Mouse (Mus musculus) liver, embryonic 11.5 days (tissue): ENCODE results near the gene Grin2a. TPM values are rescaled to one million over a fixed set of nuclear protein-coding genes. Genes with fewer than 3 reads are reported as not detected.

Experiments used
- ATAC-seq: fragments of 200-750 bp; cut with Nextera tagmentation; replicated peaks from 2 replicates; pipeline ENCODE4 v1.8.0; 2017; ENCODE audit warnings: moderate number of reproducible peaks, mild to moderate bottlenecking, moderate TSS enrichment, moderate library complexity; ENCODE audit not compliant: low FRiP score
- DNase-seq: peaks from one replicate; pipeline ENCODE4 v3.0.0-alpha.2; 2017; ENCODE audit warnings: low spot score
- H3K27ac ChIP-seq: fragments of 300-500 bp; sonication (generic); 2 replicates; pipeline ENCODE4 v1.5.1; 2014; ENCODE audit warnings: mild to moderate bottlenecking, low read depth, low read length, control low read depth
- H3K27me3 ChIP-seq: fragments of 300-500 bp; sonication (generic); replicated peaks from 2 replicates; pipeline ENCODE4 v1.6.1; 2014; ENCODE audit warnings: low read length, mixed read lengths; ENCODE audit not compliant: control insufficient read depth, insufficient read depth
- H3K36me3 ChIP-seq: fragments of 300-500 bp; sonication (generic); 2 replicates; pipeline ENCODE4 v1.6.1; 2014; ENCODE audit warnings: mild to moderate bottlenecking, low read length, moderate library complexity, mixed read lengths; ENCODE audit not compliant: control insufficient read depth, insufficient read depth
- H3K4me1 ChIP-seq: fragments of 300-500 bp; sonication (generic); replicated peaks from 2 replicates; pipeline ENCODE4 v1.6.1; 2014; ENCODE audit warnings: low read length, mixed read lengths; ENCODE audit not compliant: control insufficient read depth, insufficient read depth
- H3K4me2 ChIP-seq: fragments of 300-500 bp; sonication (generic); 2 replicates; pipeline ENCODE4 v1.6.1; 2014; ENCODE audit warnings: mild to moderate bottlenecking, control low read depth, moderate library complexity
- H3K4me3 ChIP-seq: fragments of 300-500 bp; sonication (generic); 2 replicates; pipeline ENCODE4 v1.5.1; 2014; ENCODE audit warnings: low read depth, low read length, control low read depth
- H3K9ac ChIP-seq: fragments of 300-500 bp; sonication (generic); 2 replicates; pipeline ENCODE4 v1.6.1; 2014; ENCODE audit warnings: low read depth, low read length, control low read depth
- H3K9me3 ChIP-seq: fragments of 300-500 bp; sonication (generic); 2 replicates; pipeline ENCODE4 v1.6.1; 2016; ENCODE audit warnings: low read length, inconsistent platforms, mixed read lengths; ENCODE audit not compliant: control insufficient read depth
- WGBS: fragments of 180-500 bp; shearing (Covaris S2); extraction: QIAGEN DNeasy Blood & Tissue Kit; methylation state at CpG from one replicate; pipeline ENCODE4 v1.1.7; 2014; 5-methylcytosine and 5-hydroxymethylcytosine counted together
- polyA plus RNA-seq: library from polyadenylated mRNA; unstranded; fragments of >200 nt; fragmentation: Nextera tagmentation; extraction: Ambion mirVana; gene quantifications from 2 replicates; pipeline ENCODE4 v1.2.1, GENCODE M21; 2014

Grin2a gene
- polyA plus RNA-seq, 1 experiment from 2014 or later: 0.70 TPM

GRCm38 (mm10) chr16:9824436-9825109, 170.8 kb downstream of the Grin2a start:
- Histone ChIP-seq H3K36me3 (no peaks in the 10 kb centered on the region), H3K9ac (no peak overlapping the region), H3K4me1 (no peaks in the 10 kb centered on the region), H3K27ac (no peak overlapping the region), H3K27me3 (no peaks in the 10 kb centered on the region), H3K9me3 (no peaks in the 10 kb centered on the region), H3K4me2 (no peak overlapping the region), H3K4me3 (no peak overlapping the region)
- no peak for DNase-seq
- WGBS: 77% methylated on average over 4 of the region's 4 CpGs
- ATAC-seq: no peak

- no peak overlapping the region for H3K4me2 ChIP-seq
- no peaks in the 10 kb centered on the region for H3K36me3 ChIP-seq
- ATAC-seq: no peak
- H3K27me3 ChIP-seq: no peaks in the 10 kb centered on the region
- no peak overlapping the region for H3K9ac ChIP-seq
- H3K9me3 ChIP-seq: no peaks in the 10 kb centered on the region
- no peak for DNase-seq
- H3K4me3 ChIP-seq: no peak overlapping the region
- H3K27ac ChIP-seq: no peak overlapping the region
- H3K4me1 ChIP-seq: no peaks in the 10 kb centered on the region
These were observed 171.7 kb downstream of the Grin2a start for GRCm38 (mm10) chr16:9823686-9824085.

GRCm38 (mm10) chr16:9819508-9819907, 175.9 kb downstream of the Grin2a start:
- ATAC-seq (no peak), DNase-seq (no peak)
- Histone ChIP-seq H3K27ac (no peak overlapping the region), H3K36me3 (no peaks in the 10 kb centered on the region), H3K27me3 (no peaks in the 10 kb centered on the region), H3K9ac (no peak overlapping the region), H3K9me3 (no peaks in the 10 kb centered on the region), H3K4me2 (no peak overlapping the region), H3K4me1 (no peaks in the 10 kb centered on the region), H3K4me3 (no peak overlapping the region)
- WGBS: 71% methylated on average over 3 of the region's 3 CpGs

GRCm38 (mm10) chr16:9801338-9801737, 194.0 kb downstream of the Grin2a start:
- 77% methylated on average over 8 of the region's 8 CpGs for WGBS
- no peak for ATAC-seq
- Histone ChIP-seq H3K4me3 (no peak overlapping the region), H3K9me3 (no peaks in the 10 kb centered on the region), H3K4me1 (no peaks in the 10 kb centered on the region), H3K27ac (no peak overlapping the region), H3K9ac (no peak overlapping the region), H3K27me3 (no peaks in the 10 kb centered on the region), H3K36me3 (no peaks in the 10 kb centered on the region), H3K4me2 (no peak overlapping the region)
- DNase-seq: no peak

GRCm38 (mm10) chr16:9800221-9800620, 195.1 kb downstream of the Grin2a start:
- no peaks in the 10 kb centered on the region for H3K36me3 ChIP-seq
- H3K4me1 ChIP-seq: no peaks in the 10 kb centered on the region
- ATAC-seq (no peak), DNase-seq (no peak)
- no peaks in the 10 kb centered on the region for H3K9me3 ChIP-seq
- no peaks in the 10 kb centered on the region for H3K27me3 ChIP-seq
- no peak overlapping the region for H3K4me2 ChIP-seq
- no peak overlapping the region for H3K4me3 ChIP-seq
- no peak overlapping the region for H3K9ac ChIP-seq
- 68% methylated on average over 1 of the region's 1 CpGs for WGBS
- no peak overlapping the region for H3K27ac ChIP-seq

- Histone ChIP-seq H3K9me3 (no peaks in the 10 kb centered on the region), H3K4me1 (no peaks in the 10 kb centered on the region), H3K27me3 (no peaks in the 10 kb centered on the region), H3K9ac (no peak overlapping the region), H3K4me3 (no peak overlapping the region), H3K27ac (no peak overlapping the region), H3K36me3 (no peaks in the 10 kb centered on the region), H3K4me2 (no peak overlapping the region)
- 78% methylated on average over 2 of the region's 2 CpGs for WGBS
- ATAC-seq (no peak), DNase-seq (no peak)
These were observed 202.4 kb downstream of the Grin2a start for GRCm38 (mm10) chr16:9792976-9793375.

- no peaks in the 10 kb centered on the region for H3K27me3 ChIP-seq
- no peak overlapping the region for H3K4me2 ChIP-seq
- H3K9ac ChIP-seq: no peak overlapping the region
- 32% methylated on average over 1 of the region's 1 CpGs for WGBS
- H3K27ac ChIP-seq: no peak overlapping the region
- H3K9me3 ChIP-seq: no peaks in the 10 kb centered on the region
- DNase-seq (no peak), ATAC-seq (no peak)
- H3K4me3 ChIP-seq: no peak overlapping the region
- H3K4me1 ChIP-seq: no peaks in the 10 kb centered on the region
- no peaks in the 10 kb centered on the region for H3K36me3 ChIP-seq
These were observed 209.1 kb downstream of the Grin2a start for GRCm38 (mm10) chr16:9786261-9786660.

- ATAC-seq (no peak), DNase-seq (no peak)
- Histone ChIP-seq H3K36me3 (no peaks in the 10 kb centered on the region), H3K4me2 (no peak overlapping the region), H3K27me3 (no peaks in the 10 kb centered on the region), H3K9me3 (no peaks in the 10 kb centered on the region), H3K4me1 (no peaks in the 10 kb centered on the region), H3K27ac (no peak overlapping the region), H3K9ac (no peak overlapping the region), H3K4me3 (no peak overlapping the region)
- 77% methylated on average over 4 of the region's 4 CpGs for WGBS
These were observed 209.5 kb downstream of the Grin2a start for GRCm38 (mm10) chr16:9785821-9786220.

- Histone ChIP-seq H3K4me3 (no peak overlapping the region), H3K36me3 (no peaks in the 10 kb centered on the region), H3K27ac (no peak overlapping the region), H3K4me1 (no peaks in the 10 kb centered on the region), H3K4me2 (no peak overlapping the region), H3K9ac (no peak overlapping the region), H3K9me3 (no peaks in the 10 kb centered on the region), H3K27me3 (no peaks in the 10 kb centered on the region)
- DNase-seq (no peak), ATAC-seq (no peak)
- 50% methylated on average over 1 of the region's 1 CpGs for WGBS
These were observed 226.4 kb downstream of the Grin2a start for GRCm38 (mm10) chr16:9768981-9769380.
